Mouse (Mus musculus): ENCODE data around the gene Rspry1.

Rspry1 gene

DNA sequence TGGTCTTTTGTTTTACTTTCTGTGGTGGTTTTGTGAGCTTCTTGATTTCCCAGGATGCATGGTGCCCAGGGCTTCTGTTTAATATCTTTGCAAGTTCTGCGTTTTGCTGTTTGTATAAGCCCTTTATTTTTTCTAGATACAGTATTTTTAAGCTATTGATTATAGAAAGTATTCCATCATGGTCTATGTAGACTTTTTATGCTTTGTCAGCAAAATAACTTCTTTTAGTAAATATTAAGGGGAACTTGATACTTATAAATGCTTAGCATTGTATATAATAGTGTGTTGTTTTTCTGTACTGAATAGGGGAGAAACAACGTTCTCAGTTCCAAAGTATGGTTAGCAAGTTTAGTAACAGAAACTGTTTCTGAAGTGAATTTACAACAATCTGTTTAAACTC, 2.3 kb downstream of the Rspry1 start:
- DNase-seq = no peak

- no peak for DNase-seq
Observed at GRCm38 (mm10) chr8:94607064-94607463, 5.3 kb downstream of the Rspry1 start.

GRCm38 (mm10) chr8:94624885-94625284, 23.1 kb downstream of the Rspry1 start:
- no peak for DNase-seq

GRCm38 (mm10) chr8:94633564-94634194, 31.9 kb downstream of the Rspry1 start:
- DNase-seq = no peak

DNA sequence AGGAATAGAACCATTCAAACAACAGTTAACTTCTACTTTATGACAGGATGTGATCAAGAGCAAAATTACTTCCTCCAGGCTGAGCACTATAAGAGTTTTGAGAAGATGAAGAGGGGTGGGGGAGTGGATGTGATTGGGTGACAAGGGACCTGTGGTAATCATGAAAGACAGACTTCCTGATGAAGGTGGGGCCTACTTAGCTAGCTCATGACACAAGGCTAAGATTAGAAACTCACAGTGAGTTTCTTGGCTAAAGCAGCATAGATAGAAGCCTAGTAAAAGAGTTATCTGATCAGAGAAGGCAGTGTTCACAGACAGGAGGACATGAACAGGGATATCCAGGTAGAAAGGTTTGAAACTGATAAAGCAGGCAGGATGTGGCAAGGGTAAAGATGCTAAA, 32.5 kb downstream of the Rspry1 start:
- no peak for DNase-seq

DNA sequence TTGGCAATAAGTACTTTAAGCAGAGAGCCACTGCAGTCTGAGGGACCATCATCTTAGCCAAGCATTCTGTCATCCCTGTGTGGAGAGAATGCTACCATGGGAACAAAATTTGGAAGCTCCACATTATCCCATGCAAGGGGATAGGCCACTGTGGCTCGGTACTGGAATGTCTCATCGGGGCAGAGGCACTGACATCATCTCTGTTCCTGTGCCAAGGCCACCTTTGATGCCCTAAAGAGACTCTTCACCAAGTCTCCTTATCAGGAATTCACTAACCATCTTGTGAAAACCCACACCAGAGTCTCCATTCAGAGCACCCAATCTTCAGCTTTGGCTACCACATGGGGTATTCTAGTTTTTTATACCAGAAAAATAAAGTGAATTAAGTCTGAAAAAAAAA, 39.4 kb downstream of the Rspry1 start:
- DNase-seq = no peak

DNA sequence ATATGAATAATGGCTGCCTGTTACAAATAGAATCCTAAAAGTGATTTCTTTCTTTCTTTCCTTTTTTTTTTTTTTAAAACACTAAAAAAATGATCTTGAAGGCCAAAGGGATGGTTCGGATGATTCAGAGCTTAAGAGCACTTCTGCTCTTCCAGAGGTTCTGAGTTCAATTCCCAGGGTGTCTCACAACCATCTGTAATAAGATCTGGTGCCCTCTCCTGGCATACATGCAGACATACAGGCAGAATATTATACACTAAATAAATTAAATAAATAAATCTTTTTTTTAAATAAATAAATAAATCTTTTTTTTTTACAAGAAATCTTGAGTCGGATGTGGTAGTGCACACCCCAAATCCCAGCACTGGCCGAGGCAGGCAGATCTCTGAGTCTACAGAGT, 40.2 kb downstream of the Rspry1 start:
- no peak for DNase-seq

DNA sequence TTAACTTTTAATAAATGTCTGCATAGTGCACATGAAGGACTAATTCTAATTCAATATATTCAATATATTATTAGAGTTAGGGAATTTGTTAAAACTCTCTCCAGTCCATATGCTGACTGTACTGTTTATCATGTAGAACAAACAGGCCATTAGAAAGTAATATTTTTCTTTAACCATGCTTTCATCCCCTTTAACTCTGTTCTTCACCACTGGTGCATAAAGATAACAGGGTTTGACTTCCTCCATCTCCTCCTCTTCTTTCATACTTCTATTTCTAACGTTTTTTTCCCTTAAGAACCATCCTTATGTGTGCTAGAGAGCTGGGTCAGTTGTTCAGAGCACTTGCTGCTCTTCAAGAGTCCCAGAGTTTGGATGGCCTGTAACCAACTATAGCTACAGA, 43.5 kb downstream of the Rspry1 start:
- DNase-seq = no peak

DNA sequence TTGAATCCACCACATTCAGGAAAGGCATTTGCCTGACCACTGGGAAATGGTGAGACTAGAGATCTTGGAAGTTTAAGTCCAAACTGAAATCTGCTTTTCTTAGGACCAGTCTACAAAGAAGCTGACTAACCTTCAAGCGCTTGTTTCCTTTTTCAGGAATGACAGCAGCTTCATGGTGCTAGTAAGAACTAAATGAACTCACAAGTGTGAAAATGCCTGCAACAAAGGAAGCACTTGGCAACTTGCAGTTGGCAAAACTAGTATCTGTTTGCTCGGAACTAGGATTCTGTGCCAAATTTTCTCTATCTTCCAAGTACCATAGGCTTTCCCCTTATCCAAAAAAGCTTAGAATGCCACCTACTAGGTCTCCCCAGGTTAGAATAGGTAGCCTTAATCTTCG, 44.4 kb downstream of the Rspry1 start:
- DNase-seq = no peak

GRCm38 (mm10) chr8:94649496-94649895, 47.8 kb downstream of the Rspry1 start:
- DNase-seq = no peak

GRCm38 (mm10) chr8:94652951-94653350, 51.2 kb downstream of the Rspry1 start:
- no peak for DNase-seq

GRCm38 (mm10) chr8:94654994-94655393, 53.3 kb downstream of the Rspry1 start:
- DNase-seq = no peak

DNA sequence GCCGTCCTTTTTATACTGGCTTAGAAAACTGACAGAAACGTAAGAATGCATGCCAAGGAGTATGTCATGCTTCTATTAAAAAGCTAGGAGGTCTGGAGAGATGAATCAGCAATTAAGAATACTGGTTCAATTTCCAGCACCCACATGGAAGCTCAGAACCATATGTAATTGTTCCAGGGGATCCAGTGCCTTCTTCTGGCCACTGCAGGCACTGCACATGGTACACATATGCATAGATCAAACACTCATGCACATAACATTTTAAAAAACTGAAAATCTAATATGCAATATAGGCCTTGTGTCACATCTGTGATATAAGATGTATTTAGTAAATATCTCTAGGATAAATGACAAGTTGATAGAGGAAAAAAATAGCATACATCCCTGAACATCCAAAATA, 56.3 kb downstream of the Rspry1 start:
- no peak for DNase-seq

- no peak for DNase-seq
Observed at GRCm38 (mm10) chr8:94660418-94660817, 58.7 kb downstream of the Rspry1 start.

DNA sequence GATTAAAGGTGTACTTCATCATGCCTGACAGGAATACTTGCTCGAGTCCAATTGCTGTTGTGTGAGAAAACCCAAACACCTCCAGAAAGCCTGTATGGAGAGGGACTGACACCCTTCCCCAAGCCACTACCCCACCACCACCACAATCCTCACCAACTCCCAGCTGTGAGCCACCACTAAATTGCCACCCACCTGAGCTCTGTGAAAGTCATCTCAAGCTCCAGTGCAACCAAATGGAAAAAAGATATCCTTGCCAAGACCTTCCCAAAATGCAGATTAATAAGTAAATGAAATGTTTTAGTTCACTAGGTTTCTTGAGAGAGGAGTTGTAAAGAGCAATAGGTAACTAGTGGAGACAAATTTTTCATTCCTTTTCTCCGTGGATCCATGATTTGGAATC, 63.0 kb downstream of the Rspry1 start:
- no peak for DNase-seq

DNA sequence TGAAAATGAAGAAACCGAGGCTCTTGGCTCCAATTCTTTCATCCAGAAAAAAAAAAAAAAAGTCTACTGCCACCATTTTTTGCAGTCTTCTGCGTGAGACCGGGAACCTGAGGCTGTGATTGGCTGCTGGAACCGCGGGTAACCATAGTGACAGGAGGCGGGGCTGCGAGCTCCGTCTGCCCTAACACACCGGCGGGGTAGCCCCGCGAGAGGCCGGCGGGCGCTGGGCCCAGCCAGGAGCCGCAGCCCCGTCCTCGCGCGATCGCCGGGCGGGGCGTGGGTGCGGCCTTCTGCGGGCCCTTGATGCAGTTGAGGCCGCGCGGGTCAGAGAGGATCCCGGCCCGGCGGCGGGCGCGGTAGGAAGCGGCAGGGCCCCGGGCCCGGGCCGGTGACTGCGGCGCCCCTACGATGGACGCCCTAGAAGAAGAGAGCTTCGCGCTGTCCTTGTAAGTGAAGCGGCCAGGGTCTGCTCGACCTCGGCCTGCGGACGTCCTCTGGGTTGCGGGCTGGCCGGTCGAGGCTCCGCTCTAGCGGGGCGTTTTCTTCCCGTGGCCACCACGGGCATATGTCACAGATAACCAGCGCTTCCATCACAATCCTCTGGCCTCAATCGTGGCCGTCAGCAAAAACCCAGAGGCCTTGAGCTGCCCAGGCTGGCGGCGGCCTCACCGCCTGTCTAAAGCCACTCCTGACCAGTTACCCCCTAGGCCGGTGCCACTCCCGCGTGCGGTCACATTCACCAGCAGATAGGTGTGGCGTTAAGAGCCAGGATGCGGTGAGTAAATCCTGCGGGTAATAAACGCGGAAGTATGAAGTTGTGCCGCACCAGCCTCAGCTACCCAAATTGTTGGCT, 64.9 kb downstream of the Rspry1 start, which contains the start of gene Arl2bp:
Gene Arl2bp, plus strand, starts transcription at position 145 of the 853 bp plus-strand sequence.
- peak; percentile 97 for DNase-seq

DNA sequence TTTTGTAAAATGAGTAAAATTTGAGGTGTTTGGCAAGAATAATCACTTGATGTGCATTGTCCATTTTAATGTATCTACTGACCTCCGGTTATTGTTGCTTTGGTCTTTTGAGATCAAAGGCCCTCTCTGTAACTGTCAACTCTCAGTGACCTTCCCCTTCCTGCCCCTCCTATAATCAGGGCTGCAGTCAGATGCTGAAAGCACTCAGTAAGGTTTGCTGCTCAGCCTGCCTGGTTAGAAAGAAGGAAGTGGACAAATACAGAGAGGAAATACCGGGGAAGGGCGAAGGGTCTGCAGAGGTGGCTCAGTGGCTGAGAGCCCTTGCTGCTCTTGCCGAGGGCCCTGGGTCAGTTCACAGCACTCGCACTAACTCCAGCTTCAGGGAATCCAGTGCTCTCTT, 72.6 kb downstream of the Rspry1 start:
- DNase-seq = no peak

DNA sequence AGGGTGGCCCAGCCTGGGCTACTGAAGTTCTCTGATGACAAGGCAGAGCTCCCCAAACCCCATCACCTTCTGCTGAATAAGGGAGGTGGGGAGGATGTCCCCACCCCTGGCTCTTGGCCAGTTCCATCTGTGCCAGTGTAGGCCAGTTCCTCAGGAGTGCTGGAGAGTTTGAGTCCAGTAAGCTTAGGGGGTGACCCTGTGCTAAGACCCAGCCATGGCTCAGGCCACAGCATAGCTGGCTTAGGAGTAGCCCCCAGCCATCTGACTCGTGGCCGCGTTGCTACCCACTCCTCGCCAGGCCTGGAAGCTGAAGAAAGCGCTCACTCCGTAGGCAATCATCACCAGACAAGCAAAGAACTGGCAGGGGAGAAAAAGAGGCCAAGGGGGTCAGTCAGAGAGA, 74.2 kb downstream of the Rspry1 start:
- no peak for DNase-seq

- peak; percentile 83 for DNase-seq
Observed at GRCm38 (mm10) chr8:94678582-94678981, 76.8 kb downstream of the Rspry1 start.

GRCm38 (mm10) chr8:94680414-94680813, 78.7 kb downstream of the Rspry1 start:
- DNase-seq = no peak

DNA sequence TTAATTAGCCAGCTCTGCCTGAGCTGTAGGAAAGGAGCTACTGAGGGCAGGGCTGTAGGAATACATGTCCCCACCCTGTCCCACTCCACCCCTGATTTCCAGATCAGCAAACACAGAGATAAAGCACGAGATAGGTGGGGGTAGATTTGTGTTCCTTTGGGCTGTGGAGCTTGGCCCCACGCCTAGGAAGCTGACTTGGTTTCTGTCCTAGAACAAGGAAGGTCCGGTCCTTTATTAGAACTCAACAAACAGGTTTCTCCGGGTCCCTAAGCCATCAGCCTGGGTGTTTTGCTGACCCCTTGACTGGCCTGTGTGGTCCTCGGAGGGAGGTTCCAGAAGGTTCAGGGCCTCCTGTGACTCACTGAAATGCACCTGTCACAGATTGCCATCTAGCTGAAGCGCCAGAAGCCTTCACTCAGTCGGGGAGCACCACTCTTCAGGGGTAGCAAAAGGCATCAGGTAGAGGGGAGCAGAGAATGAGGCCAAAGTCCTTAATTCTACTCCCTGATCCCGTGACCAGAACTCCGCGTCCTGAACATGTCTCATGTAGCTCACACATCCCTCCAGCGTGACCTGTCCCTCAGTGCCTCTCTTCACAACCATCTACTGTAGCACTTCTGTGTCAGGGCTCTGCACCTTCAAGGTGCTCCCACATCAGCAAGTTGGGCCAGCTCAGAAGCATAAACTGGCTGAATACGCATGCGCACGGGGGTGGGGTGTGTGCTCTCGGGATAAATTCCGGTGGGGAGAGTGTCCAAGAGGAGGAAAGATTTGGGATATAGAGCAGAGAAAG, 81.2 kb downstream of the Rspry1 start:
- DNase-seq = no peak

- DNase-seq = peak; percentile 65
Observed at GRCm38 (mm10) chr8:94684287-94684686, 82.5 kb downstream of the Rspry1 start.

- DNase-seq = no peak
Observed at GRCm38 (mm10) chr8:94685953-94686352, 84.2 kb downstream of the Rspry1 start.

- DNase-seq = no peak
Observed at GRCm38 (mm10) chr8:94694701-94695100, 93.0 kb downstream of the Rspry1 start.

Data from layer of hippocampus, adult 9-11 months (tissue).